Mouse (Mus musculus) MEL (cell line): ENCODE data around the gene Odam. TPM values are rescaled to one million over a fixed set of nuclear protein-coding genes. Genes with fewer than 3 reads are reported as not detected.

ENCODE experiments used
- DNase-seq: peaks from one replicate; pipeline ENCODE4 v3.0.0; 2011; ENCODE audit warnings: low read depth, low spot score
- H3K27ac ChIP-seq: 2 replicates; pipeline ENCODE4 v1.5.1; 2012; ENCODE audit warnings: low read depth, mild to moderate bottlenecking, control low read depth, low read length, moderate library complexity; ENCODE audit not compliant: control insufficient read depth
- H3K27me3 ChIP-seq, 2 experiments: fragments of 150-350 bp in 1 of 2; sonication (generic) in 1 of 2; 2 replicates each; pipeline ENCODE4 v1.6.1; 2012; ENCODE audit warnings: low read length in 2 of 2, mild to moderate bottlenecking in 2 of 2, improper control_type of control experiment in 1 of 2, moderate library complexity in 1 of 2; ENCODE audit not compliant: insufficient read depth in 2 of 2, control insufficient read depth in 1 of 2
- H3K36me3 ChIP-seq, 2 experiments: 2 replicates each; pipeline ENCODE4 v1.6.1; 2012 to 2014; ENCODE audit warnings: low read length in 2 of 2, improper control_type of control experiment in 1 of 2, inconsistent platforms in 1 of 2, mild to moderate bottlenecking in 1 of 2; ENCODE audit not compliant: insufficient read depth in 2 of 2, control insufficient read depth in 1 of 2
- H3K4me1 ChIP-seq, 2 experiments: fragments of 150-350 bp in 1 of 2; sonication (generic) in 1 of 2; 2 replicates each; pipeline ENCODE4 v1.6.1; 2012; ENCODE audit warnings: low read length in 2 of 2, improper control_type of control experiment in 1 of 2, mild to moderate bottlenecking in 1 of 2; ENCODE audit not compliant: insufficient read depth in 2 of 2, control insufficient read depth in 1 of 2
- H3K4me3 ChIP-seq, 2 experiments: fragments of 150-350 bp in 1 of 2; sonication (generic) in 1 of 2; 2 replicates each; pipeline ENCODE4 v1.5.1; 2012; ENCODE audit warnings: low read depth in 2 of 2, low read length in 2 of 2, mild to moderate bottlenecking in 2 of 2, moderate library complexity in 2 of 2, control low read depth in 1 of 2, improper control_type of control experiment in 1 of 2; ENCODE audit not compliant: control insufficient read depth in 1 of 2, insufficient read depth in 1 of 2
- H3K79me2 ChIP-seq: 2 replicates; pipeline ENCODE4 v1.6.1; 2012; ENCODE audit warnings: mild to moderate bottlenecking, low read length, moderate library complexity; ENCODE audit not compliant: control insufficient read depth, poor library complexity, insufficient read depth
- H3K9ac ChIP-seq: 2 replicates; pipeline ENCODE4 v1.6.1; 2012; ENCODE audit warnings: low read depth, mild to moderate bottlenecking, control low read depth, low read length, moderate library complexity; ENCODE audit not compliant: control insufficient read depth, poor library complexity, severe bottlenecking
- H3K9me3 ChIP-seq: fragments of 150-350 bp; sonication (generic); replicated peaks from 2 replicates; pipeline ENCODE4 v1.6.1; 2012; ENCODE audit warnings: mild to moderate bottlenecking, low read length, improper control_type of control experiment, moderate library complexity; ENCODE audit not compliant: insufficient read depth
- CTCF ChIP-seq, 3 experiments: IDR thresholded peaks in 2 of 3; conservative IDR thresholded peaks in 1 of 3; 2 replicates each; pipeline ENCODE4 v1.5.1; 2011 to 2012; ENCODE audit warnings: low read length in 3 of 3, low read depth in 2 of 3, mild to moderate bottlenecking in 2 of 3, improper control_type of control experiment in 1 of 3, inconsistent platforms in 1 of 3, mixed read lengths in 1 of 3, moderate library complexity in 1 of 3; ENCODE audit not compliant: control insufficient read depth in 1 of 3, insufficient read depth in 1 of 3, poor library complexity in 1 of 3, severe bottlenecking in 1 of 3
- E2F4 ChIP-seq: IDR thresholded peaks from 2 replicates; pipeline ENCODE4 v1.6.1; 2011; ENCODE audit warnings: low read depth, low read length, improper control_type of control experiment, borderline replicate concordance
- ELF1 ChIP-seq: IDR thresholded peaks from 2 replicates; pipeline ENCODE4 v1.6.1; 2014; ENCODE audit warnings: low read depth, mild to moderate bottlenecking, inconsistent platforms, low read length, improper control_type of control experiment, moderate library complexity
- ETS1 ChIP-seq: IDR thresholded peaks from 2 replicates; pipeline ENCODE4 v1.6.1; 2012; ENCODE audit warnings: low read depth, mild to moderate bottlenecking, inconsistent platforms, low read length, improper control_type of control experiment, moderate library complexity
- GABPA ChIP-seq: IDR thresholded peaks from 2 replicates; pipeline ENCODE4 v1.6.1; 2012; ENCODE audit warnings: low read depth, mild to moderate bottlenecking, inconsistent platforms, low read length, improper control_type of control experiment, moderate library complexity
- GATA1 ChIP-seq: IDR thresholded peaks from 2 replicates; pipeline ENCODE4 v1.6.1; 2011; ENCODE audit warnings: low read depth, low read length, improper control_type of control experiment
- HCFC1 ChIP-seq: IDR thresholded peaks from 2 replicates; pipeline ENCODE4 v1.6.1; 2012; ENCODE audit warnings: low read depth, mild to moderate bottlenecking, inconsistent platforms, low read length, improper control_type of control experiment, moderate library complexity
- JUND ChIP-seq: IDR thresholded peaks from 2 replicates; pipeline ENCODE4 v1.6.1; 2011; ENCODE audit warnings: low read depth, mild to moderate bottlenecking, improper control_type of control experiment, low read length
- KAT2A ChIP-seq: conservative IDR thresholded peaks from 2 replicates; pipeline ENCODE4 v1.6.1; 2012; ENCODE audit warnings: low read depth, low read length, improper control_type of control experiment, inconsistent platforms
- MAFK ChIP-seq: IDR thresholded peaks from 2 replicates; pipeline ENCODE4 v1.6.1; 2011; ENCODE audit warnings: low read depth, mild to moderate bottlenecking, low read length, improper control_type of control experiment, borderline replicate concordance
- MAX ChIP-seq: IDR thresholded peaks from 2 replicates; pipeline ENCODE4 v1.6.1; 2011; ENCODE audit warnings: low read length, improper control_type of control experiment
- MYC ChIP-seq: IDR thresholded peaks from 2 replicates; pipeline ENCODE4 v1.6.1; 2011; ENCODE audit warnings: low read depth, mild to moderate bottlenecking, low read length, improper control_type of control experiment, moderate library complexity
- NRF1 ChIP-seq: IDR thresholded peaks from 2 replicates; pipeline ENCODE4 v1.6.1; 2014; ENCODE audit warnings: low read depth, mild to moderate bottlenecking, inconsistent platforms, low read length, improper control_type of control experiment, moderate library complexity; ENCODE audit not compliant: poor library complexity, insufficient read depth, severe bottlenecking
- POLR2AphosphoS2 ChIP-seq: IDR thresholded peaks from 2 replicates; pipeline ENCODE4 v1.6.1; 2011; ENCODE audit warnings: low read length, improper control_type of control experiment
- POLR2AphosphoS5 ChIP-seq: IDR thresholded peaks from 2 replicates; pipeline ENCODE4 v1.6.1; 2012; ENCODE audit warnings: low read depth, borderline replicate concordance, mild to moderate bottlenecking, inconsistent platforms, low read length, moderate library complexity, mixed read lengths
- RAD21 ChIP-seq: IDR thresholded peaks from 2 replicates; pipeline ENCODE4 v1.6.1; 2011; ENCODE audit warnings: mild to moderate bottlenecking, low read depth, low read length, improper control_type of control experiment
- RCOR1 ChIP-seq: IDR thresholded peaks from 2 replicates; pipeline ENCODE4 v1.6.1; 2012; ENCODE audit warnings: low read depth, mild to moderate bottlenecking, inconsistent platforms, low read length, improper control_type of control experiment
- SMC3 ChIP-seq: IDR thresholded peaks from 2 replicates; pipeline ENCODE4 v1.6.1; 2011; ENCODE audit warnings: low read depth, low read length, improper control_type of control experiment
- TAL1 ChIP-seq: IDR thresholded peaks from 2 replicates; pipeline ENCODE4 v1.6.1; 2012; ENCODE audit warnings: mild to moderate bottlenecking, inconsistent platforms, low read length, moderate library complexity, mixed read lengths
- TBP ChIP-seq: IDR thresholded peaks from 2 replicates; pipeline ENCODE4 v1.8.0; 2011; ENCODE audit warnings: low read depth, low read length, improper control_type of control experiment
- UBTF ChIP-seq: IDR thresholded peaks from 2 replicates; pipeline ENCODE4 v1.6.1; 2012; ENCODE audit warnings: low read depth, mild to moderate bottlenecking, inconsistent platforms, low read length, improper control_type of control experiment, moderate library complexity, borderline replicate concordance; ENCODE audit not compliant: insufficient read depth
- ZC3H11A ChIP-seq: IDR thresholded peaks from 2 replicates; pipeline ENCODE4 v1.6.1; 2012; ENCODE audit warnings: low read depth, mild to moderate bottlenecking, inconsistent platforms, low read length, improper control_type of control experiment
- polyA plus RNA-seq, 2 experiments: library from polyadenylated mRNA; stranded (reverse) in 1 of 2; unstranded in 1 of 2; fragments of >175 nt in 1 of 2; fragments of >200 nt in 1 of 2; gene quantifications; 2 replicates each; pipeline versions ENCODE4 v1.2.1 to v1.2.4; 2012; ENCODE audit warnings: low replicate concordance in 2 of 2, low read depth in 1 of 2; ENCODE audit not compliant: insufficient read length in 2 of 2, insufficient read depth in 1 of 2, missing spikeins in 1 of 2
- total RNA-seq: library from RNA; depleted of rRNA; stranded (reverse); fragments of 300-350 nt; gene quantifications from 2 replicates; pipeline ENCODE4 v1.2.3, GENCODE M21; 2012

Odam gene
- total and polyA plus RNA-seq, 3 experiments, result not detected

DNA sequence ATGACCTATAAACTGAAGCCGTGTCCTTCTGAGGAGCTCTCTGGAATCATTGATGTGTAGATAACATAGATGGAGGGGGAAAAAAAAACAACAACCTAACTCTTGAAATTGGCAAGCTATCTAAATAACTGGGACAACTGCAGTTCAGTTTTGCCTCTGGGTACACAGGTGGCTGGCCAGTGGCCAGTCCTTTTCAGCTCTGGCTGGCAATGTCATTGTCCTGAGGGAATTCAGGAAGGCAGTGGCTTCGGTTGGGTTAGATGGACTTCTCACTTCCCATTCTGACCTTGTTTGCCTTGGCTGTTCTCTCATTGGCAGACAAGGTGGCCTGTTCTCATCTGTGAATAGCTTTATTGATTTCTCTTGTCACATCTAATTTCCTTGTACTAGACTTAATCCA, 14.7 kb upstream of the Odam start:
- no peak overlapping the region for H3K4me3 ChIP-seq
- no peaks in the 10 kb centered on the region for H3K9me3 ChIP-seq
- no peak overlapping the region for H3K9ac ChIP-seq
- H3K27ac ChIP-seq, result no peak overlapping the region
- H3K79me2 ChIP-seq, result no peaks in the 10 kb centered on the region
- DNase-seq, result no peak
- no peaks in the 10 kb centered on the region for H3K4me1 ChIP-seq
- no peaks in the 10 kb centered on the region for H3K27me3 ChIP-seq
- H3K36me3 ChIP-seq, result no peaks in the 10 kb centered on the region
- TF ChIP-seq POLR2AphosphoS5 (no peak), SMC3 (no peak), RCOR1 (no peak), KAT2A (no peak), JUND (no peak), HCFC1 (no peak), E2F4 (no peak), NRF1 (no peak), ETS1 (no peak), RAD21 (no peak), TAL1 (no peak)

DNA sequence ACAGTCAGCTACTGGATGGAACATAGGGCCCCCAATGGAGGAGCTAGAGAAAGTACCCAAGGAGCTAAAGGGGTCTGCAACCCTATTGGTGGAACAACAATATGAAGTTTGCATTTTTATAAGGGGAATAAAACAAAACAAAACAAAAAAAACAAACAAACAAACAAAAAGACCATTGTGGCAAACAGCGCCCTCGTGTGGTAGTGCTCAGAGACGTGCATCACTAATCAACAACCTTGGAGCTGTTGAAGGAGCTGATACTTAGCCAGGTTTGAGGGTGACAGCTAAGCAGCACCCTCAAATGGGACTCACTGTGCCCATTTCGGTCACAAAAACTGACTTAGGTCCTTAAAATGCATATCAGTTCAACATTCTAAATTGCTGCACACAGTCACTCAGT, 13.4 kb upstream of the Odam start:
- H3K4me1 ChIP-seq, result no peaks in the 10 kb centered on the region
- H3K4me3 ChIP-seq, result no peak overlapping the region
- H3K27ac ChIP-seq, result no peak overlapping the region
- H3K9ac ChIP-seq, result no peak overlapping the region
- TF ChIP-seq MYC, result no peak
- peak; percentile 38 to 56 (median 39); a peak in 5 of 6 replicates for TF ChIP-seq CTCF (IDR thresholded peaks at IDR 0.05 in 2 of 3, conservative IDR thresholded peaks at IDR 0.05 in 1 of 3; ENCODE audit: control insufficient read depth in 1 of 3, insufficient read depth in 1 of 3, low read depth in 2 of 3, low read length in 3 of 3, poor library complexity in 1 of 3, severe bottlenecking in 1 of 3)
- TF ChIP-seq SMC3, result peak; percentile 25
- peak; percentile 4 for DNase-seq
- no peaks in the 10 kb centered on the region for H3K36me3 ChIP-seq
- no peaks in the 10 kb centered on the region for H3K9me3 ChIP-seq
- H3K27me3 ChIP-seq, result no peaks in the 10 kb centered on the region
- no peaks in the 10 kb centered on the region for H3K79me2 ChIP-seq

- no peaks in the 10 kb centered on the region for H3K79me2 ChIP-seq
- H3K27me3 ChIP-seq, result no peaks in the 10 kb centered on the region
- H3K4me3 ChIP-seq, result no peak within 1 kb of the TSS
- no peaks in the 10 kb centered on the region for H3K36me3 ChIP-seq
- no peak within 1 kb of the TSS for H3K9ac ChIP-seq
- H3K27ac ChIP-seq, result no peak within 1 kb of the TSS
- TF ChIP-seq ZC3H11A (no peak), ELF1 (no peak), POLR2AphosphoS2 (no peak), UBTF (no peak), E2F4 (no peak), GATA1 (no peak), POLR2AphosphoS5 (no peak), TBP (no peak), MAFK (no peak), TAL1 (no peak), MAX (no peak), GABPA (no peak)
- H3K4me1 ChIP-seq, result no peaks in the 10 kb centered on the region
- no peak for DNase-seq
- H3K9me3 ChIP-seq, result no peaks in the 10 kb centered on the region
Observed at GRCm38 (mm10) chr5:87925372-87925771, 40.5 kb downstream of the Odam start, which contains the start of gene Csn3. Gene Csn3 (plus strand): TSS chr5:87925579.
